Mouse (Mus musculus): ENCODE measurements at regions not wholly inside any gene's neighbourhood (a gene's known extent, or its start where the extent isn't known, plus 50 kb on each side); places are given as distances from the start of the nearest gene placed in this dataset.
A peak's percentile ranks its signal among the peaks of the same experiment; 100 is the strongest.

DNA sequence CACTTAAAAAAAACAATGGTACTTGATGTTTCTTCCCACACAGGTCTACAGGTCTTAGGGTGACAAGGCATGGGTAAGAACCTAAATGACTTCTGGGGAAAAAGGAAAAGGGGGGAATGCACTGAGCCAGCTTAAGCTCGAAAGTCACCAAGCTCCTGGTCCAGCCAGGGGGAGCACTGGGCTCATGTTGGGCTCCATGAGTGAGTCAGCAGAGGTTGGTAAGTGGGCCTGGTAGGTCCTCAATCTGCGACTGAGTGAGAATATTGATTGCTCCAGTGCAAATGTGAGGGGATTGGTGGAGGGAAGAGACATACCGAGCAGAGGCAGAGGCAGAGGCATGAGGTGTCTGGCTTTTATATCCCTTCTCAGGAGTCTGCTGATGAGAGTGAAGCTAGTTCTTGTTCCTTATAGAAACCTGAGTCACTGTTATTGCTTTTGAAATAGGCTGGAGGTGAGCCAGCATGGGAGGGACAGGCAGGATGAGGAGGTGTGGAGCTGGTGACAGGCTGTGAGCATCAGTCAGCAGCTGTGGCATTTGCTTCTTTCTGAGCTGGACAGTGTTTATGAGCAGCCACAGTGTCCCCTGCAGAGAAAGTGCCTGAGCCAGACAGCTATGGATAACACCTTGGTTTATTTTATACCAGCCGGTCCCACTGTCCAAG lies 63.2 kb upstream of the Slc22a23 start:
- 33% methylated on average over 4 of the region's 4 CpGs for whole genome bisulfite sequencing
- Histone ChIP-seq H3K36me3 (no peaks in the 10 kb centered on the region), H3K27me3 (replicated peaks) (no peaks in the 10 kb centered on the region), H3K9me3 (no peaks in the 10 kb centered on the region), H3K4me1 (peaks cover 8% of the 10 kb centered on the region; the same call in 1 of the 2 replicates), H3K4me3 (replicated peaks) (no peak overlapping the region), H3K4me2 (no peak overlapping the region), H3K27ac (0 out of 2 replicates have a peak overlapping the region, but pooled peaks have one; percentile 26), H3K9ac (no peak overlapping the region)
- peak; percentile 39; the same call in 1 of the 2 replicates for ATAC-seq (ENCODE audit: insufficient read depth, low FRiP score, low read depth)

DNA sequence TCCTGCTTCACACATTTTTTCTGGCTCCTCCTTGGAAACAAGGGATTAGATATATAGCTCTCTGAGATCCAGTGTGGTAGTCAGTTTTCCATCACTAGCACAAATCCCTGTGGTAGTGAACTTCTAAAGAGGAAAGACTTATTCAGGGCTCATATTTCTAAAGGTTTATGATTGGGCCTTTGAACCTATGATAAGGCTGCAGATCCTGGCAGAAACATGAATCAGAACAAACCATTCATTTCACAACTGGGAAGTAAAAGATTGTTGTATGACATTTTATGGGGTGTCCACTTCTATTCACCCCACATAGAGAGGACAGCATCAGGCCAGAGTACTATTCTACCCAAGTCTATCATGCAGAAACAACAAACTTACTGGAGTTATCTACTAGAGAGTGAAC lies 61.3 kb upstream of the Slc22a23 start:
- H3K9ac ChIP-seq: no peak overlapping the region
- H3K27me3 ChIP-seq (replicated peaks): no peaks in the 10 kb centered on the region
- no peak overlapping the region for H3K4me2 ChIP-seq
- no peaks in the 10 kb centered on the region for H3K9me3 ChIP-seq
- H3K27ac ChIP-seq: no peak overlapping the region
- H3K36me3 ChIP-seq: no peaks in the 10 kb centered on the region
- no peak overlapping the region for H3K4me3 ChIP-seq (replicated peaks)
- H3K4me1 ChIP-seq: peaks cover 8% of the 10 kb centered on the region; the same call in 1 of the 2 replicates
- no peak for ATAC-seq (ENCODE audit: insufficient read depth, low FRiP score, low read depth)

DNA sequence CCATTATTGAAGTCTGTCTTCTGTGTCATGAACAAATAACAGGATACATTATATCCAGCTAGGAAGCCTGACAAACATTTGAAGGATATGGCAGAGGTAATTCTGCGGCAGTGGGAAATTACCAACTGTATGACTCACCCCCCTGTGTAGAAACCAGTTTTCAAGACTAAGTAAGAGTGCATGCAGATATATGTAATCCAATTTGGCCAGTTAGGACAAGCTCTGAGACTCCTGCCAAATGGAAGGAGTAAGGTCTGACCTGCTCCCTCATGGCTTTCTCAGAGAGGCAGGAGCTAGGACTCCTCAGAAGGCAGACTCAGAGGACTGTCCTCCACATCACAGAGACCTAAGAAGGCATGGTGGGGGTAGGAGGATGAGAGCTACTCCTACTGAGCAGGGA lies 57.6 kb upstream of the Slc22a23 start:
- no peaks in the 10 kb centered on the region for H3K4me1 ChIP-seq

DNA sequence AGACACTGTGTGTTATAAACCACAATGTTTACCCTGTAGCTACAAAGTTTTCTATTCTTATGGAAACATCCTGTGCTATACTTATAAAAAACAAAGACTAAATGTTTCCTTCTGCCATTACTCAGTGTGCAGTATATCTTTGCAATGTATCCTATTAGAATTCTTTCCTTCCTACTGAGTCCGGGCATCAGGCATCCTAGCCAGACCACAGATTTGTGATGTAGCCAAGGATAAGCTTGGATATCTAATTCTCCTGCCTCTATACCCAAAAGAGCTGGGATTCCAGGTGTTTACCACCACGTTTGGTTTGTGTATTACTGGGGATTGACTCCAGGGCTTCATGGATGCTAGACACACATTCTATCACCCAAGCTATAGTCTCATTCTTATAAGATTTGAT lies 56.0 kb upstream of the Slc22a23 start:
- H3K36me3 ChIP-seq: no peaks in the 10 kb centered on the region

More for the DNA sequence above, 57.6 kb upstream of the Slc22a23 start:
- Histone ChIP-seq H3K4me2 (no peak overlapping the region), H3K9ac (no peak overlapping the region), H3K9me3 (no peaks in the 10 kb centered on the region), H3K36me3 (no peaks in the 10 kb centered on the region), H3K27ac (no peak overlapping the region), H3K4me3 (replicated peaks) (no peak overlapping the region), H3K27me3 (replicated peaks) (no peaks in the 10 kb centered on the region)
- 53% methylated on average over 1 of the region's 1 CpGs for WGBS
- ATAC-seq (ENCODE audit: insufficient read depth, low FRiP score, low read depth): no peak

DNA sequence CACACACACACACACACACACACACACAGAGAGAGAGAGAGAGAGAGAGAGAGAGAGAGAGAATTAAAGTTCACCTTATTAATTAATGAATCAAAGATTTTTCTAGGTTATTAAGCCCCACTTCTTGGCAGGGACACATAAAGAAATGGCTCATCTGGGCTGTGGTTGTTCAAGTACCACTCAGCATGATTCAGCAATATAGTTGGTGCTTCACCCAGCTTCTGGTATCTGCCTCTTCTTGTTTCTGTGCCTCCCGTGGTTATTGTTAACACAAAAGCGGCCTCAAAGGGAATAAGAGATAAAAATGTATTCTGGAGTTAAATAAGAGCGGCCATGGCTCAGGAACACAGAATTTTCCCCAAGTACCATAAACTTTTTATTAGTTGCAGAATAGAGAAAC lies 53.9 kb upstream of the Slc22a23 start:
- no peak overlapping the region for H3K27ac ChIP-seq
- no peak for ATAC-seq (ENCODE audit: insufficient read depth, low FRiP score, low read depth)
- WGBS: 73% methylated on average over 3 of the region's 3 CpGs
- H3K4me3 ChIP-seq (replicated peaks): no peak overlapping the region
- no peaks in the 10 kb centered on the region for H3K36me3 ChIP-seq
- H3K27me3 ChIP-seq (replicated peaks): no peaks in the 10 kb centered on the region
- H3K4me1 ChIP-seq: no peaks in the 10 kb centered on the region
- no peaks in the 10 kb centered on the region for H3K9me3 ChIP-seq
- H3K4me2 ChIP-seq: no peak overlapping the region
- H3K9ac ChIP-seq: no peak overlapping the region

More for the DNA sequence above, 56.0 kb upstream of the Slc22a23 start:
- Histone ChIP-seq H3K27ac (no peak overlapping the region), H3K4me3 (replicated peaks) (no peak overlapping the region), H3K27me3 (replicated peaks) (no peaks in the 10 kb centered on the region), H3K9ac (no peak overlapping the region), H3K4me2 (no peak overlapping the region), H3K9me3 (no peaks in the 10 kb centered on the region), H3K4me1 (no peaks in the 10 kb centered on the region)
- 67% methylated on average over 2 of the region's 2 CpGs for WGBS
- no peak for ATAC-seq (ENCODE audit: insufficient read depth, low FRiP score, low read depth)

DNA sequence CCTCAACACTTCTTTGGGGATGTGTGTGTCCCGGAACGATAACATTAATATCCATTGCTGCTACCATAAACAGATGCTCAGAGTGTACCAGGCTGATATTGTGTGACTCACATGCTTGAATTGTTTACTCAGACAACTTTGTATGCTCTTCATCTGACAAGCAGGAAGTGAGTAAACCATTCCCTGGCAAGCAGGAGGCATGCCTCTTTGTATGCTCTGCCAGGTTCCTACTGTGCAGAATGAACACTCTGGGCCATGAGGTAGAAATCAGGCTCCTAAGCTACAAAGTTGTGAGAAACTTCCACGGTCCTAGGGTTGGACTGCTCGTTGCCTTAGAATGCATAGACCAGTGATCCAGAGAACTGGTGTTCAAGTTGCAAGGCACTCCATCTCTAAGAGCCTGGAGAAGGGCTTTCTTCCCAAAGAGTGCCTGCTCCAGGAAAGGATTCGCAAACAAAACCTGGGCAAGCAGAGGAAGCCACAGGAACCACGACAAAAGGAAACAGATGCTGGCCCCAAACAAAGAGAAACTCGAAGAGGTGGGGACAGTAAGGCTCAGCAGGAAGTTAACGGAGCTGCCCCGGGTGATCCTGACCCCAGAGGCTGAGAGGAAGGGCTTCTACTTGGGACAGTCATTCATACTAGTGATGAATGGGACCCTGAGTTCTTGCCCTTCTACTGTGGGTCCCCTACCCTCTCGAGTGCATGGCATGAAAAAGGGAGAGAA lies 53.2 kb upstream of the Slc22a23 start:
- Histone ChIP-seq H3K4me2 (no peak overlapping the region), H3K27ac (no peak overlapping the region), H3K36me3 (no peaks in the 10 kb centered on the region), H3K9ac (no peak overlapping the region), H3K27me3 (replicated peaks) (no peaks in the 10 kb centered on the region), H3K4me1 (no peaks in the 10 kb centered on the region), H3K9me3 (no peaks in the 10 kb centered on the region), H3K4me3 (replicated peaks) (no peak overlapping the region)
- no peak for ATAC-seq (ENCODE audit: insufficient read depth, low FRiP score, low read depth)
- 38% methylated on average over 10 of the region's 10 CpGs for WGBS

DNA sequence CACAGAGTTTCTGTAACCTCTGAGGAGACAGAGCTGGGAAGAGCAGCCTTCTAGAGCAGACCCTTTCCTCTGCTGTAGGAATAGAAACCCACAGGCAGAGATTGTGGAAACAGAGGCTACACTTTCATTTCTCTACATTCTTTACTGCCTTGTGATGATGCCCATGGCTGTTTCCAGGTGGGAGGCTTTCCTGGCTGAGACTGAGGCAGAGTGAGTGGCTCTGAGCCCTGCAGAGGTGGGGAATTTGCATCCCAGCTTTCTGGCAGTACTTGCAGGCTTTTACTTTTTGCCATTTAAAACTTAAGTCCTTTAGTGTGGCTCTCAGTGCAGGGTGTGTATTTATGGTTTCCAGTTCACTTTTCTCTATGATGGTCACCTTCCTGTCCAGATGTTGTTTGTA lies 50.5 kb upstream of the Slc22a23 start:
- Histone ChIP-seq H3K27me3 (replicated peaks) (no peaks in the 10 kb centered on the region), H3K9me3 (no peaks in the 10 kb centered on the region), H3K4me2 (no peak overlapping the region), H3K27ac (no peak overlapping the region), H3K4me3 (replicated peaks) (no peak overlapping the region), H3K4me1 (no peaks in the 10 kb centered on the region), H3K36me3 (no peaks in the 10 kb centered on the region), H3K9ac (no peak overlapping the region)
- ATAC-seq (ENCODE audit: insufficient read depth, low FRiP score, low read depth): no peak

DNA sequence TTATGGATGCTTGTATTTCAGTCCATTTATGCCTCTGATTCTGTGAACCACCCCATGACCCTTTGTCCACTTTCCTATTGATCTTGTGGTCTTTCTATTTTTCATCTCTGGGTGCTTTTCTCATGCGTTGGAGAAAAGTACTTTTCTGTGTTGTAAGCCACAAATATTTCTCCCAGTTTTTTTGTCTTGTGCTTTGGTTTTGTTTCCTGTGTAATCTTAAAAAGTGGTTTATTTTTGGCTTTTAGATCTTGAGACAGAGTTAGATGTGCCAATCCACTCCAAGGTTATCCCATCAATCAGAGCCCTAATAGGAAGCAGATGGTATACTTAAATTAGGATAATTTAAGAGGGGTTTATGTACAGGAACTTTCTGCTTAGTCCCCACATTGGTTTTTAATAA lies 50.0 kb upstream of the Slc22a23 start:
- no peak overlapping the region for H3K4me2 ChIP-seq
- no peak for ATAC-seq (ENCODE audit: insufficient read depth, low FRiP score, low read depth)
- no peak overlapping the region for H3K9ac ChIP-seq
- H3K36me3 ChIP-seq: no peaks in the 10 kb centered on the region
- no peaks in the 10 kb centered on the region for H3K4me1 ChIP-seq
- WGBS: 58% methylated on average over 1 of the region's 1 CpGs
- no peak overlapping the region for H3K27ac ChIP-seq
- no peak overlapping the region for H3K4me3 ChIP-seq (replicated peaks)
- no peaks in the 10 kb centered on the region for H3K9me3 ChIP-seq
- H3K27me3 ChIP-seq (replicated peaks): no peaks in the 10 kb centered on the region
